8 mouse cellular contexts compared by ENCODE assay signal in genomic region chr5:22550033-22550551, GRCm38 (mm10). TPM values are rescaled to one million over a fixed set of nuclear protein-coding genes. Genes with fewer than 3 reads are reported as not detected.
DNase-seq lines count a peak whose midpoint lies in the region; ATAC-seq lines count a peak whose summit lies in the region.

Orc5 (minus strand) TSS chr5:22550429.

- peak; percentile 94 for DNase-seq in R1 (ENCODE audit: low read depth, low spot score)
- DNase-seq in cerebellum, postnatal 25 days, result peak; percentile 95 to 98
- peak; percentile 84 to 85 for DNase-seq in frontal cortex, postnatal 25 days (ENCODE audit: low spot score in 2 of 2)
- peak; percentile 85 for DNase-seq in left cerebral cortex, adult 11 months (ENCODE audit: low spot score)
- peak; percentile 95 to 96 for DNase-seq in lung, postnatal 4 days
- DNase-seq in retina, postnatal 7 days (ENCODE audit: low read depth, low spot score), result peak; percentile 85
- DNase-seq in urinary bladder, adult 2 months (ENCODE audit: low spot score), result peak; percentile 77

- H3K36me3 ChIP-seq in hindbrain, embryonic 15.5 days, result peaks cover 13% of the 10 kb centered on the region

- peak; percentile 100 for ATAC-seq in hindbrain, embryonic 15.5 days (ENCODE audit: low FRiP score, low read depth)

- peaks cover 13% of the 10 kb centered on the region for H3K4me1 ChIP-seq in hindbrain, embryonic 15.5 days (replicated peaks)

- peak within 1 kb of the TSS; percentile 83 for H3K9ac ChIP-seq in hindbrain, embryonic 15.5 days

- WGBS in hindbrain, embryonic 15.5 days, result under 1% methylated on average over 31 of the region's 31 CpGs

- H3K27ac ChIP-seq in hindbrain, embryonic 15.5 days (replicated peaks), result peak within 1 kb of the TSS; percentile 87

- no peaks in the 10 kb centered on the region for H3K9me3 ChIP-seq in hindbrain, embryonic 15.5 days

- peak within 1 kb of the TSS; percentile 70 for H3K4me3 ChIP-seq in hindbrain, embryonic 15.5 days

- peak within 1 kb of the TSS; percentile 75 for H3K4me2 ChIP-seq in hindbrain, embryonic 15.5 days

- H3K27me3 ChIP-seq in hindbrain, embryonic 15.5 days, result no peaks in the 10 kb centered on the region

RNA-seq across cellular contexts. Expression of gene Orc5, which starts in this region (rescaled TPM):
- 34.6 and 35.4 TPM in 2 replicates for polyA plus RNA-seq in hindbrain, embryonic 15.5 days (2015; fragmentation: Nextera tagmentation; extraction: Ambion mirVana)
- polyA plus RNA-seq in urinary bladder, adult 2 months (2012; rRNA removed), result 4.0 and 9.5 TPM in 2 replicates

Comparison
In these comparisons a context has a peak if more than half of its experiments do, and no peak if none do; other contexts are left out.
1. Peak in every context shown above with its lines: DNase-seq, ATAC-seq, H3K4me3 ChIP-seq and H3K27ac ChIP-seq.